Comparison of ENCODE assay signal across 11 mouse cellular contexts in the genomic region with DNA sequence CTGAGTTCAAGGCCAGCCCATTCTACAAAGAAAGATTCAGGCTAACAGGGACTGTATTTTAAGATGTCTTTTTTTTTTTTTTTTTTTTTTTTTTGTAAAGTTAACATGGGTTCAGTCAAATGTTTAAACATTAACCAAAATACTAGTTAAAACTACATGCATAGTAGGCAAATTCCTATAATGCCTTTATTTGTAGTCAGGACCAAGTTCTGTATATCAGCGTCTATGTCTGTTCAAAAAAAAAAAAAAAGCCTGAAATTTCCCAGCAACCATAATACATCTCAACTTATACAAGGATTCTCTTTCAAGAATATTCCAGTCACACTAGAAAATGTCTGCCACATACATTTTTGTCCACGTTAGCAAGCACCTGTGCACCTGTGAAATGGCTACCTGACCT. TPM values are rescaled to one million over a fixed set of nuclear protein-coding genes. Genes with fewer than 3 reads are reported as not detected.
A peak's percentile ranks its signal among the peaks of the same experiment; 100 is the strongest.
DNase-seq lines count a peak whose midpoint lies in the region; ATAC-seq and TF ChIP-seq lines count a peak whose summit lies in the region.
"Had no signal": no experiment of that assay in that cellular context is flagged by ENCODE, and none has a peak within 500 bp of the region (broad histone marks: within the 10 kb centered on the region; RNA-seq: fewer than 3 reads in every experiment).

No protein-coding gene starts in this region.

- no peak for DNase-seq in kidney, postnatal 36 days
- DNase-seq in cerebellum, adult 11-12 months = no peak
- no peak for DNase-seq in adrenal gland, adult 8-10 months
- no peak for DNase-seq in thymus, postnatal 4 days
- DNase-seq: gastrocnemius, postnatal 10 days; lung, adult 2 months; right cerebral cortex, adult 18-20 months had no signal

- H3K4me1 ChIP-seq in kidney, embryonic 14.5 days (ENCODE audit: control insufficient read depth, insufficient read depth, low read length) = peaks cover 19% of the 10 kb centered on the region
- peaks cover 9% of the 10 kb centered on the region; the same call in 1 of the 2 replicates for H3K4me1 ChIP-seq in embryonic fibroblast, embryonic 13.5 days (ENCODE audit: control insufficient read depth, insufficient read depth, low read length)
- H3K4me1 ChIP-seq in intestine, embryonic 16.5 days (ENCODE audit: control insufficient read depth, insufficient read depth, low read length) = peaks cover 19% of the 10 kb centered on the region
- peaks cover 36% of the 10 kb centered on the region for H3K4me1 ChIP-seq in midbrain, embryonic 16.5 days (ENCODE audit: control insufficient read depth, insufficient read depth, low read length)

- no peak overlapping the region for H3K9ac ChIP-seq in kidney, embryonic 14.5 days (ENCODE audit: low read depth, low read length)
- no peak overlapping the region for H3K9ac ChIP-seq in intestine, embryonic 16.5 days (ENCODE audit: low read depth, low read length)
- no peak overlapping the region for H3K9ac ChIP-seq in midbrain, embryonic 16.5 days (ENCODE audit: low read depth, low read length)

- H3K27ac ChIP-seq in kidney, embryonic 14.5 days (ENCODE audit: low read depth, low read length) = no peak overlapping the region
- no peak overlapping the region for H3K27ac ChIP-seq in embryonic fibroblast, embryonic 13.5 days (ENCODE audit: insufficient read depth, low read length)
- no peak overlapping the region for H3K27ac ChIP-seq in intestine, embryonic 16.5 days (ENCODE audit: low read length)
- no peak overlapping the region for H3K27ac ChIP-seq in midbrain, embryonic 16.5 days (ENCODE audit: low read length)

- TF ChIP-seq POLR2A in embryonic fibroblast, embryonic 13.5 days (IDR thresholded peaks at IDR 0.05; ENCODE audit: low read depth, low read length) = no peak

- whole genome bisulfite sequencing in kidney, embryonic 14.5 days = 74% methylated on average over 2 of the region's 2 CpGs
- 44% methylated on average over 2 of the region's 2 CpGs for WGBS in intestine, embryonic 16.5 days
- 78% methylated on average over 2 of the region's 2 CpGs for WGBS in midbrain, embryonic 16.5 days

- no peak for ATAC-seq in kidney, embryonic 14.5 days (ENCODE audit: low FRiP score, low TSS enrichment)
- ATAC-seq in intestine, embryonic 16.5 days = no peak
- no peak for ATAC-seq in midbrain, embryonic 16.5 days

- no peaks in the 10 kb centered on the region for H3K27me3 ChIP-seq in kidney, embryonic 14.5 days (ENCODE audit: control insufficient read depth, insufficient read depth, low read length)
- H3K27me3 ChIP-seq in intestine, embryonic 16.5 days (replicated peaks; ENCODE audit: control insufficient read depth, insufficient read depth, low read length) = no peaks in the 10 kb centered on the region
- no peaks in the 10 kb centered on the region for H3K27me3 ChIP-seq in midbrain, embryonic 16.5 days (ENCODE audit: control insufficient read depth, insufficient read depth, low read depth, low read length)

- H3K4me2 ChIP-seq in kidney, embryonic 14.5 days (replicated peaks; ENCODE audit: low read depth, low read length) = peak overlapping the region; percentile 81
- peak overlapping the region; percentile 57 for H3K4me2 ChIP-seq in intestine, embryonic 16.5 days (ENCODE audit: low read depth, low read length)
- peak overlapping the region; percentile 73 for H3K4me2 ChIP-seq in midbrain, embryonic 16.5 days (ENCODE audit: low read length)

- H3K4me3 ChIP-seq in kidney, embryonic 14.5 days (ENCODE audit: low read length) = peak overlapping the region; percentile 99
- peak overlapping the region; percentile 81 for H3K4me3 ChIP-seq in embryonic fibroblast, embryonic 13.5 days (ENCODE audit: insufficient read depth, low read length)
- peak overlapping the region; percentile 86 for H3K4me3 ChIP-seq in intestine, embryonic 16.5 days (ENCODE audit: low read length)
- peak overlapping the region; percentile 98 for H3K4me3 ChIP-seq in midbrain, embryonic 16.5 days (ENCODE audit: low read depth, low read length)

- peaks cover 15% of the 10 kb centered on the region; the same call in 1 of the 2 replicates for H3K36me3 ChIP-seq in kidney, embryonic 14.5 days (ENCODE audit: control insufficient read depth, insufficient read depth, low read length)
- H3K36me3 ChIP-seq in intestine, embryonic 16.5 days (ENCODE audit: control insufficient read depth, insufficient read depth, low read length) = no peaks in the 10 kb centered on the region
- H3K36me3 ChIP-seq in midbrain, embryonic 16.5 days (ENCODE audit: control insufficient read depth, insufficient read depth, low read length) = no peaks in the 10 kb centered on the region

- no peaks in the 10 kb centered on the region for H3K9me3 ChIP-seq in kidney, embryonic 14.5 days (ENCODE audit: control insufficient read depth, low read length)
- H3K9me3 ChIP-seq in intestine, embryonic 16.5 days (ENCODE audit: control insufficient read depth, low read length) = no peaks in the 10 kb centered on the region
- no peaks in the 10 kb centered on the region for H3K9me3 ChIP-seq in midbrain, embryonic 16.5 days (replicated peaks; ENCODE audit: control insufficient read depth, low read length, poor library complexity, severe bottlenecking)

- no peak for TF ChIP-seq CTCF in embryonic fibroblast, embryonic 13.5 days (IDR thresholded peaks at IDR 0.05; ENCODE audit: borderline replicate concordance, insufficient read depth, low read length)

RNA-seq across cellular contexts. Expression of a gene that starts 1.9 kb away (rescaled TPM):
- 75.3 and 77.4 TPM in 2 replicates for polyA plus RNA-seq in kidney, embryonic 14.5 days (2014; fragmentation: Nextera tagmentation; extraction: Ambion mirVana)
- 66.6 and 94.8 TPM in 2 replicates for polyA plus RNA-seq in embryonic fibroblast, embryonic 13.5 days (2011; ENCODE audit: insufficient read length, low read depth, missing spikeins)
- 26.9 and 31.5 TPM in 2 replicates for polyA plus RNA-seq in intestine, embryonic 16.5 days (2015; fragmentation: Nextera tagmentation; extraction: Ambion mirVana)
- 39.0 and 46.5 TPM in 2 replicates for polyA plus RNA-seq in midbrain, embryonic 16.5 days (2015; fragmentation: Nextera tagmentation; extraction: Ambion mirVana)
- total RNA-seq in adrenal gland, adult 8-10 months (2022) = 10 to 100 TPM; 44.0 to 63.2 (median 51.9) TPM

RNA-seq across cellular contexts. Expression of a gene that starts 47.3 kb away (rescaled TPM):
- polyA plus RNA-seq in kidney, embryonic 14.5 days (2014; fragmentation: Nextera tagmentation; extraction: Ambion mirVana) = not detected in 2 replicates
- not detected in 2 replicates for polyA plus RNA-seq in embryonic fibroblast, embryonic 13.5 days (2011; ENCODE audit: insufficient read length, low read depth, missing spikeins)
- not detected in 2 replicates for polyA plus RNA-seq in intestine, embryonic 16.5 days (2015; fragmentation: Nextera tagmentation; extraction: Ambion mirVana)
- polyA plus RNA-seq in midbrain, embryonic 16.5 days (2015; fragmentation: Nextera tagmentation; extraction: Ambion mirVana) = 0.70 TPM in 1 of 2 replicates, not detected in the other
- not detected for total RNA-seq in adrenal gland, adult 8-10 months (2022)
- total RNA-seq: gastrocnemius, postnatal 10 days had no signal
